Mouse (Mus musculus) neural tube, embryonic 12.5 days (tissue): Measurements from ENCODE around the gene Cdkn2aip. TPM values are rescaled to one million over a fixed set of nuclear protein-coding genes. Genes with fewer than 3 reads are reported as not detected.
A peak's percentile ranks its signal among the peaks of the same experiment; 100 is the strongest.

Source experiments
- ATAC-seq: fragments of 200-750 bp; cut with Nextera tagmentation; 2 replicates; pipeline ENCODE4 v1.8.0; 2017; ENCODE audit warnings: low read depth, mild to moderate bottlenecking, moderate TSS enrichment, moderate library complexity; ENCODE audit not compliant: low FRiP score
- H3K27ac ChIP-seq: fragments of 300-500 bp; sonication (generic); 2 replicates; pipeline ENCODE4 v1.5.1; 2016
- H3K27me3 ChIP-seq: fragments of 300-500 bp; sonication (generic); replicated peaks from 2 replicates; pipeline ENCODE4 v1.6.1; 2016; ENCODE audit warnings: mild to moderate bottlenecking
- H3K36me3 ChIP-seq: fragments of 300-500 bp; sonication (generic); 2 replicates; pipeline ENCODE4 v1.6.1; 2016; ENCODE audit warnings: mild to moderate bottlenecking
- H3K4me1 ChIP-seq: fragments of 300-500 bp; sonication (generic); 2 replicates; pipeline ENCODE4 v1.6.1; 2016
- H3K4me2 ChIP-seq: fragments of 300-500 bp; sonication (generic); replicated peaks from 2 replicates; pipeline ENCODE4 v1.6.1; 2016; ENCODE audit warnings: mild to moderate bottlenecking
- H3K4me3 ChIP-seq: fragments of 300-500 bp; sonication (generic); 2 replicates; pipeline ENCODE4 v1.5.1; 2016
- H3K9ac ChIP-seq: fragments of 300-500 bp; sonication (generic); 2 replicates; pipeline ENCODE4 v1.6.1; 2016; ENCODE audit warnings: mild to moderate bottlenecking
- H3K9me3 ChIP-seq: fragments of 300-500 bp; sonication (generic); 2 replicates; pipeline ENCODE4 v1.6.1; 2016; ENCODE audit warnings: mild to moderate bottlenecking
- WGBS: fragments of 180-500 bp; shearing (Covaris S2); methylation state at CpG from one replicate; pipeline ENCODE4 v1.1.7; 2016; 5-methylcytosine and 5-hydroxymethylcytosine counted together
- polyA plus RNA-seq: library from polyadenylated mRNA; unstranded; fragments of >200 nt; fragmentation: Nextera tagmentation; extraction: Ambion mirVana; gene quantifications from 2 replicates; pipeline ENCODE4 v1.2.1, GENCODE M21; 2016

Cdkn2aip gene
- polyA plus RNA-seq, 1 experiment from 2014 or later = 43.3 TPM

DNA sequence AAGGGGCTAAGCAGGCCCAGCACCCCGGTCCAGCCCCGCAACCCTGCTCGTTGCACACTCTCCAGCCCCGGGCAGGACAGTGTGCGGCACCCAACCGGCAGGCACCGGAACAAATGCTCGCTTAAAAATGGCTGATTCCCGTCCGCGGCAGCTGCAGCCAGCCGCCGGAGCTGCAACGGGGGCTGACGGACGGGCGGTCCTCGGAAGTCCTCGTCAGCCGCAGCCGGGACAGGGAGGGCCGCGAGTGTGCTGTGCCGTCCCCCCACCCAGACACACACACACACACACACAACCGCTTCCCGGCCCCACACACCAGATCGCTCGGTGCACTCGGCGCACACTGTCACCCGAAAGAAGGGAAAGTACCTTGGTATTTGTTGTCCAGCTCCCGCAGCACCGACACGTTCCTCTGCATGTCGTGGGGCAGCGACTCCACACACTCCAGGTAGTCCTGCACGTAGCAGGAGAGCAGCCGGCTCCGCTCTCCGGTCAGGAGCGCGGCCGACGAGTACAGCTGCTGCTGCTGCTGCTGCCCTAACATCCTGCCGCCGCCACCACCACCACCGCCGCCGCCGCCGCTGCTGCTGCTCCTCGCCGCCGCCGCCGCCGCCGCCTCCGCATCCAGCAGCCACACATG lies 39.5 kb downstream of the Cdkn2aip start:
- ATAC-seq = peak; percentile 59
- Histone ChIP-seq H3K36me3 (no peaks in the 10 kb centered on the region), H3K9me3 (no peaks in the 10 kb centered on the region), H3K27ac (peak overlapping the region; percentile 85), H3K4me1 (peaks cover 5% of the 10 kb centered on the region; the same call in 1 of the 2 replicates), H3K9ac (peak overlapping the region; percentile 85), H3K4me3 (peak overlapping the region; percentile 88), H3K4me2 (peak overlapping the region; percentile 76), H3K27me3 (no peaks in the 10 kb centered on the region)
- WGBS = under 1% methylated on average over 59 of the region's 59 CpGs

DNA sequence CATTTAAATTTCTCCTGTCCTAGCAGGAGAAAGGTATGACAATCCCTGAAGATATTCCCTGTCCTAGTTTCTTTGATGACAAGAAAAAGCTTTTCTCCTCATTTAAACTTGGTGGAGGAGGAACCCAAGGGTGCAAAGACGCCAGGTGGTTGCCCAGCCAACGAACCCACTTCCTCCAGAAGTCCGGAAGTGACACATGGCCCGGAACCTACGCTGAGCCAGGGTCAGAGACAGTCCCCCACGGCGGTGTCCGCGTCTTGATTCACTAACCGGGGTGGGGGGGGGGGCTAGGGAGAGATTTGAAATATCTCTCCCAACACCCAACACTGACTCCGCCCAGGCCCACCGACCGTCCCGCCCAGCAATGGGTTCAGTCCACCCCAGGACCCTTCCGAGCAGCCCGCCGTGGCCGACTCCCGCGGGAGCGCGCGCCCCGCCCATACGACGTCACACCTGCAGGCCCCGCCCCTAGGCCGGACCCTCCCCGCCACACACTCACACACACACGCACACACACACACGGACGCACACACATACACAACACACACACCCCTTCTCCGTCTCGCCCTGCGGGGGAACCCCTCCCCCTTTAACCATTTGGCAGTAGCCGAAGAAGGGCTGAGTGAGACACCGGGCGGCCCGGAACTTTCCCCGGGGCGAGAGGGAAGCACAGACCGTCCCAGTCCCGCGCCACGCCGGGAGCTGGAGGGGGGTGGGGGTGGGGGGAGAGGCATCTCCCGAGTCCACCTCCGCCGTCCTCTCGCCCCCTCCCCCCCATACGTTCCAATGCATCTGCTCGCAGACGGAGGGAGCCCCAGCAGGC lies 40.2 kb downstream of the Cdkn2aip start:
- WGBS = 0% methylated on average over 50 of the region's 53 CpGs
- Histone ChIP-seq H3K27ac (peak overlapping the region; percentile 85), H3K36me3 (peaks cover 5% of the 10 kb centered on the region; the same call in 1 of the 2 replicates), H3K4me1 (peaks cover 5% of the 10 kb centered on the region; the same call in 1 of the 2 replicates), H3K4me3 (peak overlapping the region; percentile 88), H3K9ac (peak overlapping the region; percentile 85), H3K27me3 (no peaks in the 10 kb centered on the region), H3K9me3 (no peaks in the 10 kb centered on the region), H3K4me2 (peak overlapping the region; percentile 76)
- peak; percentile 69 for ATAC-seq

DNA sequence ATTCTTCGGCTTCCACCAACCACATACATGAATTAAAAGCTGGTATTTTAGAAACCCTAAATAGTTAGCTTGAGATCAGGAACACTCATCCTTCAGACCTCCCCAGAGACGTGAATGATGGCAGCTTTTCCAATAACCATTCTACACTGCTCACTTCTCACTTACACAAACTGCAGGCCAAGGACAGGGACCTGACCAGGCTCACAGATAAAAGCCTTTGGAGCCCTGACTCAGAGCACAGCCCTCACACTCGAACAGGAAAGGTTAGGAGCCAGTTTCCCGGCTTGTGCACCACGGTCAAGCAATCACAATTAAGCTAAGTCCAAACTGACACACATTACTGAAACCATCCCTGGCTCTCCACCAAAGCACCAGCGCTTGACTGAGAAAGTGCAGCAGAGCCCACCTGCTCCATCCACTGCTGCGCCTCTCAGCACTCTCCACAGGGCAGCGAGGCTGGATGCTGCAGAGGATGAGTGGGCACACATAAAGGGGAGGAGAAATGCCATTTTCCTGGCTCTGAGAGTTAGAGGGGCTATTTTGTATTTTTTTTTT lies 49.4 kb downstream of the Cdkn2aip start:
- no peak overlapping the region for H3K4me3 ChIP-seq
- no peaks in the 10 kb centered on the region for H3K27me3 ChIP-seq
- H3K9ac ChIP-seq = no peak overlapping the region
- H3K27ac ChIP-seq = no peak overlapping the region
- no peaks in the 10 kb centered on the region for H3K9me3 ChIP-seq
- 87% methylated on average over 8 of the region's 8 CpGs for WGBS
- peaks cover 12% of the 10 kb centered on the region; the same call in 1 of the 2 replicates for H3K36me3 ChIP-seq
- no peaks in the 10 kb centered on the region for H3K4me1 ChIP-seq
- ATAC-seq = no peak
- no peak overlapping the region for H3K4me2 ChIP-seq

DNA sequence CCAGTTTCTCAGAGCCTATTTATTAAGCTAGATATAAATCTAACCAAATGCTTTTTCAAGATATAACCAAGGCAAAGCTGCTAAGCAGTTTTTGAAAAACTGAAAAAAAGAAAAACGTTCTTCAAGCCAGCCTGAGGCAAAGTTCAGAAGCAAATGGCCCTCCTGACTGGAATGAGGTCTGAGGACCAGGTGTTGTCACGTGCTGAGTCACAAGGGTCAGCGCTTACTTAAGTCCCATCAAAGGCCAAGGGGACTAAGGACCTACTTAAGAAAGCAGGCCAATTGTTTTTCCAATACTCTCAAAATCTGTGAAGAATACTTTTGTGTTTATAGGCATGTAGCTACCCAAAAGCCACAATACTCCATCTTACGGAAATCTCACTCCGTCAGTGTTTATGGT lies 50.5 kb downstream of the Cdkn2aip start:
- H3K9ac ChIP-seq = no peak overlapping the region
- H3K4me3 ChIP-seq = no peak overlapping the region
- no peak overlapping the region for H3K4me2 ChIP-seq
- H3K9me3 ChIP-seq = no peaks in the 10 kb centered on the region
- no peaks in the 10 kb centered on the region for H3K27me3 ChIP-seq
- 87% methylated on average over 5 of the region's 5 CpGs for WGBS
- H3K36me3 ChIP-seq = peaks cover 4% of the 10 kb centered on the region; the same call in 1 of the 2 replicates
- no peak overlapping the region for H3K27ac ChIP-seq
- H3K4me1 ChIP-seq = no peaks in the 10 kb centered on the region
- ATAC-seq = no peak

DNA sequence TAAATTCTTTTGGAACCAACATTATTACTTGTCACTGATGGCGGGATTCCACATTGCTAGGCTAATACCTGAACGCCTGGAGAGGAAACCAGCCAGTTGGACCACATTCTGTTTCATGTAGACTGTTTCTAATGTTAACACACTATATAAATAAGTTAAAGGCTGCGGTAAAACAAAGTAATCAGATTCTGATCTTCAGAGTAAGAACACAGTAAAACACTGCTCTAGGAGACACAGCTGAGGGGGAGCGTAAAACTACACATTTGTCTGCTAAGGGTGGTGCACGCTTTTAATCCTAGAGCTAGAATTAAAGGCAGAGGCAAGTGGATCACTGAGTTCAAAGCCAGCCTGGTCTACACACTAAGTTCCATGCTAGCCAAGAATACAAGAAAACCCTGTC lies 51.0 kb downstream of the Cdkn2aip start:
- Histone ChIP-seq H3K4me3 (no peak overlapping the region), H3K4me1 (no peaks in the 10 kb centered on the region), H3K9me3 (no peaks in the 10 kb centered on the region), H3K27me3 (no peaks in the 10 kb centered on the region), H3K27ac (no peak overlapping the region), H3K9ac (no peak overlapping the region), H3K36me3 (no peaks in the 10 kb centered on the region; the same call in 1 of the 2 replicates), H3K4me2 (no peak overlapping the region)
- 94% methylated on average over 5 of the region's 5 CpGs for WGBS
- ATAC-seq = no peak

DNA sequence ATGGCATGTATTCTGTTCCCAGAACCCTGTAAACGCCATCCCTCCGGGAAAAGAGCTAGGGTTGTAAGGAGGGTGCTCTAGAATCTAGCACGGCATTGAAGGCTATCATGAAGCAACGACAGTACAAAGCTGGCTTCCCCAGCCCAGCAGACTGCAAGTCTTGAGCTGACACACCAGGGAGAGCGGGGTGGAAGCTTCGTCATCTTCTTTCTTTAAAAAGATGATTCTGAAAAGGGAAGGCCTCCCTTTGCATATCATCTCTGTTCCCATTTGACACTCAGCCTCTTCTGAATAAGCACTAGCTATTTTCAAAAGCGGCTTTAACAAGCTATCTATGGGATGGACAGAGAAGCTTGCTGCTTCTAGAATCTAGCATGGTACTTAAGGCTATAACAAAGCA lies 53.3 kb downstream of the Cdkn2aip start:
- no peak overlapping the region for H3K4me3 ChIP-seq
- H3K4me1 ChIP-seq = no peaks in the 10 kb centered on the region
- no peak overlapping the region for H3K9ac ChIP-seq
- H3K27me3 ChIP-seq = no peaks in the 10 kb centered on the region
- H3K9me3 ChIP-seq = no peaks in the 10 kb centered on the region
- H3K4me2 ChIP-seq = no peak overlapping the region
- WGBS = 92% methylated on average over 7 of the region's 7 CpGs
- H3K36me3 ChIP-seq = no peaks in the 10 kb centered on the region
- H3K27ac ChIP-seq = no peak overlapping the region
- ATAC-seq = no peak

DNA sequence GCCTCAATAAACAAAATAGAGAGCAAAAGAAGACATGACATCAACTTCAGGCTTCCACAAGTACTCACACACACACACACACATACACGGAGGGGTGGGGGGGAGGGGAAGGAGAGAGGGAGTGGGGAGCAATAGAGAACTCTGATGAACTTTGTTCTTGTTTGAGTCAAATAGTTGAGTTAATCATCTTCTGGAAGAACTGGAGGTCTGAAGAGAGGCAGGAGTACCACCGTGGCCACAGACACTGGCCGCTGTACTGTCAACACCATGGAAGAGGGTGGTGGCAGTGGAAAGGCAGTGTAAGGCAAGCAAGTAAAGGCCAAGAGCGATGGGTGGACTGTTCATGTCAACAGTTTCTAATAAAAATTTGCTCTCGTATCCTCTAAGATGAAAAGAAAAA lies 54.3 kb downstream of the Cdkn2aip start:
- Histone ChIP-seq H3K27me3 (no peaks in the 10 kb centered on the region), H3K27ac (no peak overlapping the region), H3K36me3 (no peaks in the 10 kb centered on the region), H3K9ac (no peak overlapping the region), H3K9me3 (no peaks in the 10 kb centered on the region), H3K4me3 (no peak overlapping the region), H3K4me2 (no peak overlapping the region), H3K4me1 (no peaks in the 10 kb centered on the region)
- WGBS = 92% methylated on average over 5 of the region's 5 CpGs
- ATAC-seq = no peak

Other genes with a start within 250 kb of the Cdkn2aip start
- gene Trappc11, start 180.5 kb downstream of the Cdkn2aip start, polyA plus RNA-seq = 46.2 and 47.0 TPM in 2 replicates
- gene Rwdd4a, start 180.3 kb downstream of the Cdkn2aip start, polyA plus RNA-seq = 37.6 and 38.9 TPM in 2 replicates
- 14.3 and 15.5 TPM in 2 replicates for gene Ing2, start 38.4 kb downstream of the Cdkn2aip start, polyA plus RNA-seq
- not detected in 2 replicates for gene Cldn24, start 108.2 kb upstream of the Cdkn2aip start, polyA plus RNA-seq
- not detected in 2 replicates for gene Cldn22, start 110.5 kb upstream of the Cdkn2aip start, polyA plus RNA-seq